Mouse (Mus musculus): ENCODE data around the gene Pou2af1. TPM values are rescaled to one million over a fixed set of nuclear protein-coding genes. Genes with fewer than 3 reads are reported as not detected.

Pou2af1 gene
- polyA plus RNA-seq (2012; rRNA removed): 20.6 and 25.1 TPM in 2 replicates

- no peak for DNase-seq (ENCODE audit: low read depth, low spot score)
- WGBS: 81% methylated on average over 20 of the region's 20 CpGs
Measured at GRCm38 (mm10) chr9:51213023-51213728, at the start of gene Pou2af1. Pou2af1 (plus strand) TSS chr9:51213708.

GRCm38 (mm10) chr9:51163989-51164388 lies 49.5 kb upstream of the Pou2af1 start:
- WGBS: 82% methylated on average over 5 of the region's 5 CpGs

GRCm38 (mm10) chr9:51165312-51166180 lies 48.0 kb upstream of the Pou2af1 start, which contains the start of gene Gm32742:
Gm32742 (minus strand) TSS chr9:51165517.
- 25% methylated on average over 6 of the region's 6 CpGs for WGBS
- DNase-seq (ENCODE audit: low read depth, low spot score): no peak

More at GRCm38 (mm10) chr9:51163989-51164388, 49.5 kb upstream of the Pou2af1 start:
- no peak for DNase-seq (ENCODE audit: low read depth, low spot score)

- DNase-seq (ENCODE audit: low read depth, low spot score): peak; percentile 53
- WGBS: 24% methylated on average over 11 of the region's 11 CpGs
Measured at GRCm38 (mm10) chr9:51167954-51168353, 45.6 kb upstream of the Pou2af1 start.

GRCm38 (mm10) chr9:51168698-51169097 lies 44.8 kb upstream of the Pou2af1 start:
- DNase-seq (ENCODE audit: low read depth, low spot score): no peak
- 35% methylated on average over 5 of the region's 5 CpGs for WGBS

- DNase-seq (ENCODE audit: low read depth, low spot score): no peak
- WGBS: 37% methylated on average over 7 of the region's 7 CpGs
Measured at GRCm38 (mm10) chr9:51169133-51169532, 44.4 kb upstream of the Pou2af1 start.

GRCm38 (mm10) chr9:51170298-51170697 lies 43.2 kb upstream of the Pou2af1 start:
- WGBS: 54% methylated on average over 6 of the region's 6 CpGs

GRCm38 (mm10) chr9:51174890-51175464 lies 38.5 kb upstream of the Pou2af1 start:
- DNase-seq (ENCODE audit: low read depth, low spot score): no peak
- 22% methylated on average over 8 of the region's 8 CpGs for WGBS

More at GRCm38 (mm10) chr9:51170298-51170697, 43.2 kb upstream of the Pou2af1 start:
- no peak for DNase-seq (ENCODE audit: low read depth, low spot score)

GRCm38 (mm10) chr9:51175722-51176121 lies 37.8 kb upstream of the Pou2af1 start:
- no peak for DNase-seq (ENCODE audit: low read depth, low spot score)
- 93% methylated on average over 1 of the region's 1 CpGs for WGBS

- no peak for DNase-seq (ENCODE audit: low read depth, low spot score)
- WGBS: 96% methylated on average over 1 of the region's 1 CpGs
Measured at GRCm38 (mm10) chr9:51178297-51178696, 35.2 kb upstream of the Pou2af1 start.

GRCm38 (mm10) chr9:51180621-51181020 lies 32.9 kb upstream of the Pou2af1 start:
- DNase-seq (ENCODE audit: low read depth, low spot score): no peak
- WGBS: 72% methylated on average over 5 of the region's 5 CpGs

- WGBS: 57% methylated on average over 15 of the region's 15 CpGs
- no peak for DNase-seq (ENCODE audit: low read depth, low spot score)
Measured at GRCm38 (mm10) chr9:51182716-51183710, 30.5 kb upstream of the Pou2af1 start.

- WGBS: 73% methylated on average over 4 of the region's 4 CpGs
- no peak for DNase-seq (ENCODE audit: low read depth, low spot score)
Measured at GRCm38 (mm10) chr9:51185386-51185785, 28.1 kb upstream of the Pou2af1 start.

GRCm38 (mm10) chr9:51185871-51186270 lies 27.6 kb upstream of the Pou2af1 start:
- no peak for DNase-seq (ENCODE audit: low read depth, low spot score)
- whole genome bisulfite sequencing: 80% methylated on average over 5 of the region's 5 CpGs

- WGBS: 90% methylated on average over 3 of the region's 3 CpGs
- no peak for DNase-seq (ENCODE audit: low read depth, low spot score)
Measured at GRCm38 (mm10) chr9:51190655-51191054, 22.9 kb upstream of the Pou2af1 start.

- WGBS: 67% methylated on average over 4 of the region's 4 CpGs
- no peak for DNase-seq (ENCODE audit: low read depth, low spot score)
Measured at GRCm38 (mm10) chr9:51194790-51195189, 18.7 kb upstream of the Pou2af1 start.

- no peak for DNase-seq (ENCODE audit: low read depth, low spot score)
- WGBS: 88% methylated on average over 2 of the region's 2 CpGs
Measured at GRCm38 (mm10) chr9:51208974-51209332, 4.6 kb upstream of the Pou2af1 start.

- 28% methylated on average over 6 of the region's 6 CpGs for WGBS
- DNase-seq (ENCODE audit: low read depth, low spot score): no peak
Measured at GRCm38 (mm10) chr9:51211191-51211590, 2.3 kb upstream of the Pou2af1 start.

- no peak for DNase-seq (ENCODE audit: low read depth, low spot score)
- 88% methylated on average over 6 of the region's 6 CpGs for WGBS
Measured at GRCm38 (mm10) chr9:51213729-51214237, 275 bp downstream of the Pou2af1 start.

Measured in large intestine, adult 2 months (tissue).